Mouse (Mus musculus) erythroblast, embryonic 14.5 days (primary cell): Measurements from ENCODE around the gene Pid1.

ENCODE experiments used
- GATA1 ChIP-seq: IDR thresholded peaks from 2 replicates; pipeline ENCODE4 v1.6.1; 2012; ENCODE audit warnings: low read length, inconsistent platforms, mixed read lengths
- TAL1 ChIP-seq: IDR thresholded peaks from 3 replicates; pipeline ENCODE4 v1.6.1; 2012; ENCODE audit warnings: low read length, inconsistent platforms, mixed read lengths

DNA sequence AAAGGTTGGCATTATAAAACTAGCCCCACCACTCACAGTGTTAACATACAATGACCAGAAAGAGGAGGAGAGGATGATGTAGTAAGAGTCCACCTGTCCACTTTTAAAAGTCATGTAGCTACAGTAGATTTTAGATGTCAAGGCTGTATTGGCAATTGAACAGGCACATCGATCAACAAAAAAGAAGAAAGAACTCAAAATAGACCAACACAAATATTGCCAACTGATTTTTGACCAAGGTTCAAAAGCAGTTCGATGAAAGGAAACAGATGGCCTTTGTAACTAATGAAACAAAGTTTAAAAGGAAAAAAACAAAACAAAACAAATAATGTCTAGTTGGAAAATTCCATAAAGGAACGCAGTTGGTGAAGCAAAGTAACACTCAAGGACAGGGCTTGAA is 35.7 kb upstream of the Pid1 start:
- TF ChIP-seq GATA1 (no peak), TAL1 (no peak)
